ENCODE assay signal across 1 mouse cellular context in genomic region chr5:118513629-118514526, GRCm38 (mm10).
TF ChIP-seq lines count a peak whose summit lies in the region.

No protein-coding gene starts in this region.

TF ChIP-seq in CH12.LX, 34 proteins besides CTCF, POLR2A, EP300 and RAD21 (continued from another document):
- TF ChIP-seq MAFK (IDR thresholded peaks at IDR 0.05; ENCODE audit: insufficient replicate concordance, low read length) (peak; percentile 73; the same call in 1 of the 2 replicates), BHLHE40 (IDR thresholded peaks at IDR 0.05; ENCODE audit: low read depth, low read length) (peak; percentile 73), RCOR1 (conservative IDR thresholded peaks at IDR 0.05; ENCODE audit: low read depth, low read length) (no peak), SIN3A (IDR thresholded peaks at IDR 0.05; ENCODE audit: low read length) (0 out of 2 replicates have a peak, but pooled peaks have one; percentile 5), SMC3 (IDR thresholded peaks at IDR 0.05; ENCODE audit: low read depth, low read length) (no peak), MAZ (IDR thresholded peaks at IDR 0.05; ENCODE audit: low read depth, low read length) (no peak), POLR2AphosphoS2 (IDR thresholded peaks at IDR 0.05; ENCODE audit: low read depth, low read length) (no peak), MAX (IDR thresholded peaks at IDR 0.05; ENCODE audit: low read length) (no peak), CHD2 (IDR thresholded peaks at IDR 0.05; ENCODE audit: low read length) (peak; percentile 58; the same call in 1 of the 2 replicates)
